Mouse (Mus musculus) T-helper 17 cell (primary cell): Measurements from ENCODE around the gene Tfap2b.

Experiments used
- in situ Hi-C, 2 experiments: fragments of 300-600 bp; cut with MboI, MseI; formaldehyde crosslinking; loops; 1 replicate in 1 of 2; 2 replicates in 1 of 2; pipeline ENCODE4 v1.15.1; 2025; ENCODE audit warnings: high pct_unique_total_duplicates in 2 of 2

Gene Tfap2b

DNA sequence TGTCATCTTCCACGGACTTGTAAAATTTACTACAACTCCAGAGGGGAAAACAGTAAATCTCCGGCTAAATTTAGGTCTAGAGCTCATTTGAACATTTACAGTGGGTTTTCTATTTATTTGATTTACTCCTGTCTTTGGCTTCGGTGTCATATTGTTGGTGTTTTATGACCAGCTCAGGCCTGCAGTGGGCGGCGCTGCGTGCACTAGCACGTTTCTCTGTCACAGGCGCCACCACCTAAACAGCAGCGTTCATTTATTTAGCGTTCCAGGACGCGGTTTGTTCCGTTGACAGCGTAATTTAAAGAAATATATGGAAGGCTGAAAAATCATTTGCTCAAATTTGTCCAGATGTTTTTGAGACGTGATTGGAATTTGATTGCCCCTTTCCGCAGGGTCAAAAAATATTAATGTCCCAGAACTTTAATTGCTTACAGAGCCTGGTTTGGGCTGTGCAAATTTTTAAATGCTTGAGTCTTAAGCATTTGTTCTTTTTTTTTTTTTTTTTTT is 22.9 kb downstream of the Tfap2b start:
- in situ Hi-C loops = no loop called here

DNA sequence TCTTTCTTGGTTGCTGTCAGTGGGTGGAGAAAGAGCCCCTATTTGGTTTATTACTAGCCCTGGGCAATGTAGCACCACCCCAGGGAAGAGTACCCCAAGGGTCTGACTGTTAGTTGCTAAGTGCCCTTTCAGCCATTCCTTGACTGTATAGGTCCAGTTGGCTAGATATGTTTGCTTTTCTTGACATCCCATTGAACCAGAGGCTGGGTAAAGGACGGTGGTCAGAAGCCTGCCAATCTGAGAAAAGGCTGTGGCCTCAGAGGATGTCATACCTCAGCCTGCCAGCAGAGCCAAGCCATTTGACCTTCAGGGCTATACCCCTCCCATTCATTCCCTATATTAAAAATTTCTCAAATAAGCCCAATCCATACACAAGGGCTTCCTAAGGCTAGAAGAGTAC is 24.0 kb downstream of the Tfap2b start:
- in situ Hi-C loops = no loop called here

DNA sequence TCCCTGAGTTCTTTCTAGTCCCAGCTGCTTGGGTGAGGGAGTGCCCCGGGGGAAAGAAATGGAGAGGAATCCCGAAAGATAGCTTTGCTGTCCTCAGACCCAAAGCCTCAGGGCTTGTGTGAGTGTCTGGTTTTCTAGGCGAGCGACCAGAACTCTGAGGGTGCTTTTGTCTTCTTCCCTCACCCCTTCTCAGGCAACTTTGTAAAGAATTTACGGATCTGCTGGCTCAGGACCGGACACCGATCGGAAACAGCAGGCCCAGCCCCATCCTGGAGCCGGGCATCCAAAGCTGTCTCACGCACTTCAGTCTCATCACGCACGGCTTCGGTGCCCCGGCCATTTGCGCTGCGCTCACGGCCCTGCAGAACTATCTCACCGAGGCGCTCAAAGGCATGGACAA is 25.1 kb downstream of the Tfap2b start:
- in situ Hi-C loops = no loop called here

DNA sequence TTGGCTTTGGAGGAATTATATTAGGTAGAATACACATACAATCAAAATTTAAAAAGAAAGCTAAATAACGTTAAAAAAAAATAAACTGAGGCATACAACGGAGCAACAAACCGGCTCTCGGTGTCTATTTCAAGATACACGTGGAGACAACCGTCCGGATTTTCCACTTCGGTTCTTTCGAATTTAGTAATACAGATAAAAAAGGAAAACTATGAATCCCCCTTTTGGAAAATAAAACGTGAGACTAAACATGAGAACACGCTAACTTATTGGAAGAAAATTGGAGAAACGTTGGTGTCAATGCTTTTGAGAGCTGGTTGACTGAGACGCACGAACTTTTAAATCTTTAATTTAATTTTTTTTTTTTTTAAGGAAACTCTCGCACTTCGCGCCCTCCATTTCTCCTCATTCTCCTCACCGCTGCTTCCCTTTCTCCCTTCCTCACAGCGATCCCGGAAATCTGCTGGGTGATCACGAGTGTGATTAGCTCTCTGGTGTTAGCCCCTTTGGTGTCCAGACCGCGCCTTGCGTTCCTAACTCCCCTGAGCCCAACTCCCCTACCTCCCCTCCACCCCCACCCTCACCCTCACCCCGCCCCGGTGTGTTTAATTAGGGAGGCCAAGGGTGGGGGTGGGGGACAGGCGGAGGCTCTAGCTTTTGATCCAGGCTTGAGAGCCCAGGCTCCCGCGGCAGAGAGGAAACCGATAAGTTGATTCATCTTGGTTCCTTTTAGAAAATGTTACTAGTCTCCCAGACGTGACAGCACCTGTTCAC is 25.9 kb downstream of the Tfap2b start:
- in situ Hi-C loops = no loop called here

DNA sequence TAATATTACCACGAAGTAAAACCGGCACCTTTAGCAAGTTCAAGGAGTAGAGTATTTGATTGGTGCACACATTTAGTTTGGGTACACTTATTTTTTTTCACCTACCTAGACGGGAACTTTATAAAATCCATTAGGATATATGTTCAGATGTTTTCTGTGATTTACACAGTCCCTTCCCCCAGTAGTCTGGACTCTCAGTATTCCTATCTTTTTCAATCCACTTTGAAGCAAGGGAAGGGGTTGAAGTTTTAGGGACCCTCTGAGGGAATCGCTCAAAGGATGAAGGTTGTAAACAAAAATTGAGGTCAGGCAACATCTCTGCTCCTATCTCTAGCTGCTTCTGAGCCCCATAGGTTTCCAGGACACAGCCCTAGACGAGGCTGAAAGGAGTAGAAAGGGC is 27.3 kb downstream of the Tfap2b start:
- in situ Hi-C loops = no loop called here

DNA sequence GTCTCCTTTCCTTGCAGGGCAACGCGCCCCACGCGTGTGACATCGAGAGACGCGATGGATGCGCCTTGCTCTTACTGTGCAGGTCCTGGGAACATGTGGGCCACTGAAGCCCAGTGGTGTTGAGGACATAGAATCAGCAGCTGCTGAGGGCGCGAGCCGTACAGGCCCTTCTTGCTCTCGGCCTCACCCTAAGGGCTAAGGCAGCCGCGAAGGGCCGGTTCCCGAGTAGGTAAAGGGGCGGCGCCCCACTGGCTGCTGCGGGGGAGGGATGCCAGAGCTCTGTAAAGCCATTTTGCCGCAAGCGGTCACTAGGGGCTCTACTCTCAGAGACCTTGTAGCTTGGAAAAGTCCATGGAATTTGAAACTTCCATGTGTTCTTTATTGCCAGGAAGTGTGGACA is 27.9 kb downstream of the Tfap2b start:
- in situ Hi-C loops = no loop called here

DNA sequence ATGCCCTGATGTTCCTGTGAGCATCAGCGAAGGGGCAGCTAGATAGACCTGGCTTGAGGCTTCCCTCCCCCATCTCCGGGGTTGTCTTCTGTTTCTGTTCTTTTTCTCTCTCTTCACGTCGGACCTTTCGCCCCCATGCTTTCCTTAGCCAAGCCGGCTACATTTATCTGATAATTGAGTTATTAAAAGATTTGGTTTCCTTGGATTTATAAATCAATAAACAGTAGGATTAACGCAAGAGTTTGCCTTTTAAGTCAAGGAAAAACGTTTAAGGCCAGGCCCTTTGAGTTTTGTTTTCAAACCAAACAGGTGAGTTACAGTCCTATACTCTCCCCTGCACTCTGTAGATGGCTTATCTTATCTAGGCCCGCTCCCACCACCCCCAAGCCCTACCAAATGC is 28.3 kb downstream of the Tfap2b start:
- in situ Hi-C loops = no loop called here

DNA sequence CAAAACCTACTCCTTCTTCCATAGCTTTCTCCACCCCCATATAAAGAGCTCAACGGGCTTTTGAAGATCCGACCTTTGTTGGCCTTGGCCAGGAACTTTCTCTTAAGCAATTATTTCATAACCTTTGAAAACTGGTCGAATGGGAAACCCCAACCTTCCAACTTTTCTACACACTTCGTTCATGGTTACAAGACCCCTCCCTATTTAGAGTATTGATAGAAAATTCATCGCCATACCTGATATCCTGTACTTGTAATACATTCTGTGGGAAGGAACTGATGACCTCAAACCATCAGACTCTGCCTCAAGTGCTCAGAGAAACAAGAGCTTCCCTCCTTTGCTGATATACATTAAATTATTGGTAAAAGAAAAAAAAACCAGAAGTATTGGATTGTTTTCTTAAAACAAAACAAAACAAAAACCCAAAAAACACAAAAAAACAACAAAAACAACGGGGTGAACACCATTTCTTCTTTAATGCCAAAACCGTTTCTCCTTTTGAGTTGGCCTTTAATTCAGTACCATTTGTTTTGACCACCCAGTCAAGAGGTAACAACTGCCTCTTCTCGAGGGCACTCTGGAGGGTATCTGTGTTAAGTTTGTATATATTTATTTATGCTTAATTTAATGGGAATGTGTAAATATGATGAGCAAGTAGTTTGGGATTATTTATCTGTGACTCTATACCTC is 29.2 kb downstream of the Tfap2b start:
- in situ Hi-C loops = no loop called here

DNA sequence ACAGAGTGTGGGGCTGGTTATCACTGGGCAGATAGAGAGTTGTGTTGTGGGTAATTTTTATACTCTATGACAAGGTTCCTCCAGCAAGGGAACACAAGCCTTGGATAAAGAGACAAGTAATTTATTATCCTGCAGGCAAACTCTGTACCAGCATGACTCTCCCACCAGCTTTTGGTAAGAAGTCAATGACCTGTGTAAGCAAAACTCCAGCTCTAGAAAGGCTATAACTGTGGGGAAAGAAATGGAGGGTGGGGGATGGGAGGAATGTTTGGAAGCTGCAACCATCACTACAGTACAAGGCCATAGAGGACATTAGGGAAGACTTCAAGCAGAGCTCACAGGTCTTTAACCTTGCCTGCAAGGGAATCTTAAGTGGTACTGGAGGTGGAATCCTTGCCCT is 31.3 kb downstream of the Tfap2b start:
- in situ Hi-C loops = no loop called here

DNA sequence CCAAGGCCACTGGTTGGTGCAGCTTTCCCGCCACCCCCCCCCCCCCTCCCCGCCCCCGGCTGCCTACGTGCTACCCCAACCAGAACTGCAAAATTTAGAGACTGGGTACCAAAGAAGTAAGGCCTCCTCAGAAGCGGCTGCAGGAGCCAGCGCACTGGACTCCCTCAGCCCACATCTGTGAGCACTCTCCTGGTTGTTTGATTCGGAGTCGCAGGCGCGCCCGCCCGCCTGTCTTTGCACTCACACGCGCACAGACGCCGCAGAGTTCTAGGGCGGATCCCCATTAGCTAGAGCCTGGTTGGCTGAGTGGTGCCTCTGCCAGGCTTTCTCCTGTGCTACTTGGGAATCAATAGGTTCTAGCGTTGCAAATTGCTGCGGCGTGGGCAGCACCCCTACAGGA is 32.6 kb downstream of the Tfap2b start:
- in situ Hi-C loops = no loop called here

DNA sequence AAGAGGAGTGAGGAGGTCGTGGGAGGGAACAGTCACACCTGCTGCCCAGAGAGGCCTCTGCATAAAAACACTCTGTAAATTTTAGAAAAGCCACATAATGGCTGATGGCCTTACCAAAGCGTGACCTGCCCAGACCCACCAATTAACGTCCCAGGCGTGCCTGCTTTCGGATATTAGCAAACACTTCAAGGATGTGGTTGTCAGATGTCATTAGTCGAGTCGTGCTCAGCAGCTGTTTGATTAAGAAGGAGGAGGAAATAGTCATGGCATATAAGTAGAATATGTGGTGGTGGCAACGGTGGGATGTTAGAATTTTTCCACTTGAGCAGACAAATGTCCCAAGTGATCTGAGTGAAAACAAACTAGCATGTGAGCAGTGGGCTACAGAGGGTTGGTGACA is 33.3 kb downstream of the Tfap2b start:
- in situ Hi-C loops = no loop called here

DNA sequence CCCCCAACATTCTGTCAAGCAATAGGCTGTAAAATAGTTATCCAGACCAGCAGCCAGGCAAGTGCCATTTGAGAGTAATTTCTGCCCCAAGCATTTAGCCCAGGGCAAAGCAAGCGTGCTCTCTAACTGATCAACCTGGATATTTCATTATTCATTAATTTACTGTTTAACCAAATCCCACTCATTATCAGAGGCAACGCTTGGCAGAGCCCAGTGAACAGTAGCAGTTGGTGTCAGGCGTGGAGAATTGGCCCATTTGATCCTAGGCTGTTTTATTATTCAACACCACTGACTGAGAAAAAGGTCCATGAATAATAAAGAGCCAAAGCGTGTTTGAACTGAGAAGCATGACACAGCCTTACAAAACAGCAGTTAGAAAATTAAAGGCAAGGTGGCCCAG is 36.3 kb downstream of the Tfap2b start:
- in situ Hi-C loops = no loop called here

DNA sequence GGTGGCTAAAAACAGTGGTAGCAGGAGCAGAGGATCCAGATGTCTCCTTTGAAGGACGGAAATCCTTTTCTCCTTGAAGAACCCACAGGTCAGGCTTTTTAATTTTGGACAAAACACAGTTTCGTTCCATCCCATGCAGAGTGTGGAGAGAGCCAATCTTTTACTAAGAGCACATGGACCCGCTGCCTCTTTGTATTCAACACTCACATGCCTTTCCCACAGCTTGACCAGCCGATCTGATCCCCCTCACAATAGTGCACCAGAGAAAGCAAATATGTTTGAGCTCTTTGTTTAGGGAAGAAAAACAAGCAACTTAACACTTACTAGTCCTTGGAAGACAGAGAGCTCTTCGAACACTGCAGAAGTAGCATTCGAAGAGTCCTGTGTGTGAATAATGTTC is 42.6 kb downstream of the Tfap2b start:
- in situ Hi-C loops = loop anchor here (10.0 kb wide), 2 partner anchors 884 to 1026 kb away; no protein-coding TSS in a partner anchor

DNA sequence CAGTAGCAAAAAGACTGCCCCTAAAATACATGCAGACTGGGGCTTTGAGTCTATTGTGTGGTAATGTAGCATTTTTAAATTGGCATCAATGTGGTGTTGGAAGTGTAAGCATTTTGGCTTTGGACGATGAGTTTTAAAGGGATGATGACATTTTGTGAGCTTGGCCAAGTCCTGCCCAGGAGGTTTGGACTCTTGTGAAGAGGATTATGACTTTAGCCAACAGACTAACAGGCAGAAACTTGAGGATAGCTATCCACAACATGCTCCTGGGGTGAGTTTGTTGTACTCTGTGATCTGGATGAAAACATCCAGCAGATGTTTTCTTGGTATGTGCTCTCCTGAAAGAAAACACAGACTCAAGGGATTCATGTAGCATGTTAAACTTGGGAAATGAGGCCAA is 60.9 kb downstream of the Tfap2b start:
- in situ Hi-C loops = no loop called here
